Mouse (Mus musculus) brain, adult 2 months (tissue): ENCODE measurements around the gene Kif22.

Experiments used
- DNase-seq: peaks from one replicate; pipeline ENCODE4 v3.0.0; 2011; ENCODE audit warnings: low read depth, low spot score

The Kif22 gene

DNA sequence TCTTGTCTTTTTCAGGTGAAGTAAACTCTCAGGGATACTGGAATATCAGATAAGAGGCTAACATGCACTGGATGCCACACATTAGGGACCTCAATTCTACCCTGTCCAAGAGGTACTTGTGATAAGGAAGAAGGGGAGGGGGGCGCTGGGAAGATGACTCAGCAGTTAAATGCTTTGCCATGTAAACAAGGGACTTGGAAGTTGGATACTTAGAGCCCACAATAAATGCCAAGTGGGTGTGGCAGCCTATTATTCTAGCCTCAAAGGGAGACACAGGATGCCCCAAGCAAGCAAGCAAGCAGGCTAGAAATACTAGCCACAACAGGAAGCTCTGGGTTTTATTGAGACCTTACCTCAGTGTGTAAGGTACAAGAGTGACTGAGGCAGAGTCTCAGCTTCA lies 11.0 kb downstream of the Kif22 start:
- no peak for DNase-seq

DNA sequence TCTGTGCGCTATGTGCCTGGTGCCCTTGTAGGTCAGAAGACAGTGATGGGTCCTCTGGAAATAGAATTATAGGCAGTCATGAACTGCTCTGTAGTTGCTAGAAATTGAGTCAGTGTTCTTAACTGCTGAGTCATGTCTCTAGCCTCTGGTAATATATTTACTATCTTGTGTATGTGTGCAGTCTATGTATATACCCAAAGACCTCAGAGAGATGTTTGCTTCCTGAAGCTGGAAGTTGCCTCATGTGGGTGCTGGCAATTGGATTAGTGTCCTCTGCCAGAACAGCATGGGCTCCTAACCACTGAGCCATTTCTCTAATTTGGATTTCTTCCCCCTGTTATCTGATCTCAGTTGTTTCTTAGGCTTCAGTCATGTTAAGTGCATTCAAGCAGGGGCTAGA lies 12.1 kb downstream of the Kif22 start:
- no peak for DNase-seq

DNA sequence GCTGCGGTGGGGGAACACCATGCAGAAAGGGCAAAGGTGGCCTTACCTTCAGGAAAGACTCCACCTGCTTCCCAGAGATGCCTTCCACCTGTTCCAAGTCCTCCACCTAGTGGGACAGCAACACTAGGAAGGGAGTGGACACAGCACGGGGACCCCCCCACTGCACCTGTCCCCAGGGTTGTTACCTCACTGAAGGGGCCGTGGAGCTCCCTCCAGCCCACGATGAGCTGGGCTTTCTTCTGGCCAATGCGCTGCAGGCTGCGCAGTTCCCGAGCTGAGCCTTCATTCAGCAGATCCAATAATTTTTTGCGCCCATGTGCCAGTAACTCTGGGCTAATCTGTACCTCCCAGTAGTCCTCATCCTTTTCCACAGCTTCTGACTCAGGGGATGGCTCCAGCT lies 14.4 kb downstream of the Kif22 start:
- peak; percentile 61 for DNase-seq

DNA sequence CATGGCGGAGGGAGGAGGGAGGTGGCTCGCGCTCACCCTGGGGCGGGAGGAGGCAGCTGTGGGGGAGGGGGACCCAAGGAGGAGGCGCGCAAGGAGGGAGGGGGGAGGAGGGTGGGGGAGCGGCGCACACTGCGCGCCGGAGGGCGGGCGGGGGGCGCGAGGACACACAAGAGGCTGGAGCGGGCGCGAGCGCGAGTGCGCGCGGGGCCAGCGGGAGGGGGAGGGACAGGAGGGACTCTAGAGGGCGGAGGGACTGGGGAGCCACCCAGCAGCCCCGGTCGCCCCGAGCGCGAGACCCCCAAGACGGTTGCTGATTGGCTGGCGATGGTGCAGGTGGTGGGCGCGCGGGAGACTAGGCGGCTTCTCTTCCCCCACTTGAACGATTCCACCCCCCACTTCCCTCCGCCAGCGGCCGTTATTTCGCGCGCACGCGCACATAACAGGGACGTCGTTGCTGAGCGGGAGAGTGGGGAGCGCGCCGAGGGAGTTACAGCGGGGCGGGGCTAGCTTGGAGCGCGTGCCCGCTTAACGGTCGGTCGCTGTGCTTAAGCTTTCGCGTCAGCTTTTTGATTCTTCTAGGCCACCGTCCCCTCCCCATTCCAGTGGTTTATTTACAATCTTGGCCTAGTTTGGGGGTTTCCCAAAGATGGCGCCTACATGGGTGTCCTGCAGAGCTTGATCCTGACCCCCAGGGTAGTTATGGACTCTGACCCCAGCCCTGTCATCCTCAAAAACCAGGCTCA lies 15.1 kb downstream of the Kif22 start, which contains the start of gene Maz:
Gene Maz (minus strand): TSS at position 54 of the 743 bp plus-strand sequence.
- DNase-seq = peak; percentile 100

DNA sequence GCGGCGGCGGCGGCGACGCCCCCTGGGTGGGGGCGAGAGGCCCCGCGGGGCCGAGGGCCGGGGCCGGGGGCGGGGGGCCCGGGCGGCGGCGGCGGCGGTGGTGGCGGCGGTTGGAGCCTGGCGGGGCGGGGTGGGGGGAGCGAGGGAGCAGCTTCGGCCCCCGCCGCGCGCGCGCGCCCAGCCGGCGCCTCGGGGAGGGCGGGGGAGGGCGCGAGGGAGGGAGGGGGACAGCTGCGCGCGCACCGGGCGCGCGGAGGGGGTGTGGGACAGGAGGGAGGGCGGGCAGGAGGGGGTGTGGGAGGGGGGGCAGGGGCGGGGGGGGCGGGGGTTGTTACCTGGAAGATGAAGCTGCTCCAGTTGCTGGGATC lies 15.7 kb downstream of the Kif22 start:
- DNase-seq = no peak

DNA sequence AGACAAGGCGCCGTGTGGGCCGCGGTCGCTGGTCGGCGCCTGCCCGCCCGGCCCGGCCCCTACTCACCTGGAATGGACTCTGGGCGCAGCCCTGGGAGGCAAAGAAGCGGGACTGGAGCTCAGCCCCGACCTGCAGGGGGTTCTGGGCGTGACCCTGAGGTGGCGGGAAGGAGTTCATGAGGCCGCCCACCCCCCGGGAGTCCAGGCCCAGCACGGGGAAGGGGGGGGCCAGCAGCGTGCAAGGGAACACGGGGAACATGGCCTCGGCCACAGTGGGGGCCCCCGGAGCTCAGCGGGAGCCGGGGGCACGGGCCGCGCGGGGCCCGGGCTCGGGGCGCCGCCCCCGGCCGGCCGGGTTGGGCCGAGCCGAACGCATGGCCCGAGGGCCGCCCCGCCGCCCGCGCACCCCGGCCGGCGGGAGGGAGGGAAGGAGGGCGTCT lies 16.1 kb downstream of the Kif22 start:
- peak; percentile 69 for DNase-seq

DNA sequence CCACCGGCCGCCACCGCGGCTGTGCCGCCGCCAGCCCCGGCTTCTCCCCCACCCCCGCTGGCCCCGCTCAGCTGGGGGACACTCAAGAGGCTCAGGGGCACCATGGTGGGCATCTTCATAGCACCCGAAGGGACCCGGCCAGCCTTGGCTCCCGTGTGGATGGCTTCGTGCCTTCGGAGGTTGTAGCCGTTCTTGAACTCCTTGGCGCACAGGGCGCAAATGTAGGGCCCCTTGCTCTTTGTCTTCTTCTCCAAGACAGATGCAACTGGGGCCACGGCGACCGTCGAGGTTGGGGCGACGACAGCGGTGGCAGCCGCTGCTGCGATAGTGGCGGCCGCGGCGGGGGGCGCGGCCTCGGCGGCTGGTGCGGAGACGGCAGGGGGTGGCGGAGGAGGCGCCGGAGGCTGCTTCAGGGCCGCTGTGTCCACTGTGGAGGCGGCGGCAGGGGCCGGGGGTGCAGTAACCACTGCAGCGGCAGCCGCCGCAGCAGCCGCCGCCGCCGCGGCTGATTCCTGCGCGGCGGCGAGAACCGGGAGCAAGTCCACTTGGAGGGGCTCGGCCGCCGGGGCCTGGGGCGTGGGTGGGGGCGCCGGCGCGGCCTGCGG lies 16.6 kb downstream of the Kif22 start:
- DNase-seq = peak; percentile 45

DNA sequence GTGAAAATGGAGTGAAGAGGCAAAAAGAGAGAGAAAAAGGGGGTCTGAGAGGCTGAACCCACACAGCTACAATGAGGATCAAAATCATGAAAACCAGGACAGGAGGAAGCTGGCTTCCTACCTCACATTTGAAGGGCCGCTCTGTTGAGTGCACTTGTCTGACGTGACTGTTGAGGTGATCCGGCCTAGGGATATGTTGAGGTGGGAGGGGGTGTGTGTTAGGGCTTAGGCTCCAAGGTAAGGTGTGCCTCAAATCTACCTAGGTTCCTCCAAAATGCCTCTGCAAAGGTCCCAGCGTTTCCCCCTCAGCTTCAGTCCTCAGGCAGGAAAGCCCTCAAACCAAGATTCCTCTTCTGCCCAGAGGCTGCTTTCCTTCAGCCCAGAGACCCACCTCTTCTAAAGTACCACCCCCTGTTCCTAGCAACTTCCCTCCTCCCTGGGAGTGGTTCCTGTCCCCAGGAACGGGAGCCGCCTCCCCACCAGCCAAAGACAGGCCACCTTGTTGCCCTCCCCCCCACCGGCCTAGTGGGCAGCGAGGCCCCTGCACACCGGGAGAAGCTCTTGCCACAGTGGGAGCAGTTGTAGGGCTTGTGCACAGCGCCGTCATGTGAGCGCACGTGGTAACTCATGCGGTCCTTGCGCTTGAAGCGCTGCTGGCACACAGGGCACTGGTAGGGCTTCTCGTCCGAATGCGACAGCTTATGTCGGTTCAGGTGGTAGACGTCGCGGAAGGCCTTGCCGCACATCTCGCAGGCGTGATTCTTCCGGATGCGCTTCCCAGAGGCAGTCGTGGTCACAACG lies 17.3 kb downstream of the Kif22 start:
- peak; percentile 97 for DNase-seq

DNA sequence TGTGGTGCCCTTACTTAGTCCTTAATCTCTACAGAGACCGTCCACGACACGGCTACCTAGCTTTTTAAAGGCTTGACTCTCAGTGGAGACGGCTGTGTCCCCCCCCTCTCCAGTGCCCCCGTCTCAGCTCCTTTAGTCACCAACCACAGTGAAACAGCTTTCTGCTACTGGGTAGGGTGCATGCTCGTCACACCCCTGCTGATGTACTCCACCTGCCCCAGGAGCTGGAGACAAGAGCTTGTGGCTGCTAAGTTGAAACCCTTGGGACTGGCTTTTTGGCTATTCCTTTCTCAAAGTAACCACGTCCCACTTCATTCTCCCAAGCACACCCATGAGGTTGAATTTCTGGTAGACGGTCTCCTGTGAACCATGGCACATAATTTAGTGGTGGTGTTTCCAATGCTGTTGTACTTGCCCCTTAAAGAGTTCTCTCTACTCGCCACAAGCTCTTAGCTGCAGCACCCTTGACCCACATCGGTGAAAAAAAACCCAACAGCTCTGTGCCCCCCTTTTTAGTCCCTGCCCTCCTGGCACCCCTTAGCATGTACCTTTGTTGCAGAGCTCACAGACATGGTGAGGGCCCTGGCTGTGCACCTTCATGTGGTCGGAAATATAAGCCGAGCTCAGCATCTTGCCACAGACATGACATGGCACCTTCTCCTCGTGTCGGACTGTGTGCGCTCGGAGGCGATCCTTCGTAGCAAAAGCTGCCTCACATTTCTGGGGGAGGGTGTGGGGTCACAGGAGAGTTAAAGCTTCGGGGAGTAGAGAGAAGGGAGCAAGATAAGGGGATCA lies 18.2 kb downstream of the Kif22 start:
- DNase-seq = peak; percentile 57

DNA sequence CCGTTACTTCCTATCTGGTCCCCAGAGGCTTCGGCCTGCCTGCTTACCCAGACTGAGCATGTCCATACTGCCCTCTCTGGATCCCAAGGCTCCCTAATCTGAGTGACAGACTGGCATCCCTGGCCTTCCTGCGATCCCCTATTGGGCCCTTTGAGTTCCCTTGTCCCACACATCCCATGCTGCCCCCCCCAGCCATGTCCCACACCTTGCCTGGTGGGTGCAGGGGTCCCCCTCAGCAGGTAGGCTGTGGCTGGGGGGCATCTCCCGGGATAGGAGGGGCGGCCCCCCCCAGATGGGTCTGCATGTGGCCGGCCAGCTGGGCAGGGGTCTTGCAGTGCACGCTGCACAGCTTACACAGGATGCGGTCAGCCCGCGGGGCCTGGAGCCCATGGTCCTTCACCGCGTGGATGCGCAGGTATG lies 19.0 kb downstream of the Kif22 start:
- no peak for DNase-seq

DNA sequence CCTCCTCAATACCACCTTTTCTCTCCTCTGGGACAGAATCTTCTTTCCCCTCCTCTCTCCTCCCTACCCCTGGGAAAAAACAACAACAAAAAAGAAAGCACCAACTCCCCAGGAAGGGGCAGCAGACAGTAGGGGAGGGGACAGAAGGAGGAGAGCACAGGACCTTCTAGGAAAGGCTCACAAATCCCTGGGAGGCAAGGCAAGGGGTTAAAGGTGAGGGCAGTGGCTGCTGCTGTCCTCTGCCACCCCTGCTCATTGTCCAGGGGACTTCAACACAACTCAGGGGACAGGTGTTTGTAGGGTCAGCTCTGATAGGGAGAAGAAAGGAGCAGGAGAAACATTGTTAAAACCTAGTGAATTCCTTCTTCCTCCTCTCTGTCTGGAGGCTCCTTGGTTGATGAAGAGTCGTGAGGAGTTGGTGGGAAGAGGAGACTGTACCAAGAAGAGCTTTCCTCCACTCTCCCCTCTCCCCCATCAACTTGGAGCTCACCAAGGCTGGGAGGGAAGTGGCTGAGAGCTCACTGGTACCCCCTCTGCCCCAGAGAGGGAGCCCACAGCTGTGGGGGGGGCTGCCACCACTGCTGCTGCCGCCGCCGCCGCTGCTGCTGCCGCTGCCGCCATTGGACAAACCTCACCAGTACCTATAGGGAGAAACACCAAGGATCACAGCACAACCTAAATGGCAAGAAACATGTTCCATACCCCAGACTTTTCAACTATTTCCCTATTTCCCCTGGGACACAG lies 19.6 kb downstream of the Kif22 start:
- no peak for DNase-seq

DNA sequence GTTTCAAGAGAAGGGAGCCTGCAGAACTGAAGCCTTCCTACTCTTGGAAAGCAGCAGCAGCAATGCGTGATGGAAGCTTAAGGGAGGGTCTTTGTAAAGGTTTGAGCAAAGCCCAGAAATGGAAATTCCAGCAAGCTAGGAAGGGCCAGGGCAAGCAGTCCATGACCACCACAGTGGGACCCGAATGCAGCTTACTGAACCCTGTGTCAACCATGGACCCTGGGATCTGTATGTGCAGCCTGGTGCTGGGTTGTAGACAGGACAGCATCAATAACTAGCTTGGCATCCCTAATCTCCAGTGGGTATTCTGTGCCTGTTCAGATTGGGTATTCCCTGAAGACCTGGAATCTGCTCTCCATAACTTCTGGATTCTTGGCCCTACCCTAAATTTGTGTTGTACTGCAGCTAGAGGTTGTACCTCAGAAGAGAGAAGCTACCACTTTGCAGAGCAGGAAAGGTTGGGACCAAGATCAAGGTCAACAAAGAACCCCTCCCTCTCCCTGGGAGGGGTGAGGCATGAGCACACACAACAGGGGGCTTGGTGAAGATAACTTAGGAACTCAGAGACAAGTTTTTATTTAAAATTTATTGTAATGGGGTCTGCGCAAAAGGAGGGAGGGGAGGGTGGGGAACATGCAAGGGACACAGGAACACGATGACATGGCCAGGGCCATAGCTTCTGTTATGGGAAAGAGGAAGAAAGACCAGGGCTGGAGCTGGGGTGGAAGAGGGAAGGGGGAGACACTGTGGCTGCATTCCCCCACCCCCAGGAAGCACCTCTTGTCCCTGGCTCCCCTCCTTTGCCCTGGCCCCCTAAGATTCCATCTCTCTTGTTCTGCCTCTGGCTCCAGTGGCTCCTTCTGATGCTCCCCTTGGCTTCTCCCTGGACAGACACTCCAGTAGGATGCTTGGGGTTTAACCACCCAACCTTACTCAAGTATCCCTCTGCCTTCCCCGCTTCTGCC lies 20.4 kb downstream of the Kif22 start:
- no peak for DNase-seq

DNA sequence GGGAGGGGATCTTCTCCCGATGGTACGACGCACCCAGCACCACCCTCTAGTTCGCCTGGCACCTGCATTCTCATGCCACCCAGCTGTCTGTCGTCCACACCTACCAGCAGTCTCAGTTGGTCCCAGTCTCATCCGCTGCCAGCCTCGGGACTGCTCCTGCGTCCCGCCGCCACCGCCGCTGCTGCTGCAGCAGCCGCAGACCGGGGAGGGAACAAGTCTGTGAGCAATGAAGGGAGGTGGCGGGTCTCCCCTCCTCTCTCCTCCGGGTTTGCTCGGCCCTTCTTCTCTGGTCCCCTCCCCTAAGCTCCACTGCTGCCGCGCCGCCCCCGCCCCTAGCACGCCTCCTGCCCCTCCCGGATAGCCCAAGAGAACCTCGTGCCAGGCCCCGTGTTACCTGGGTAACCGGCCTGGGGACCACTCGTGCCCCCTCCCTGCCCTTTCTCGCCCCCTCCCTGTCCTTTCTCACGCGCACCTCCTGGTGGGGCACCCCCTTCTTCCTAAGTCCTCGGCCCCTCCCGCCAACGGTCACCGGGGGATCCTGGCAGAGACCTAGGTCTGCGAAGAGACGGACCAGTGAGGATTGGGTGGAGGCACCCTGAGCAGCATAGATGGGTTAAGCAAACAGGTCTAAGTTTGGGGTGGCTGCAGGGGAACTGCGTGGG lies 21.2 kb downstream of the Kif22 start, which contains the start of the genes Gm42742 and Prrt2:
Gene Gm42742 (minus strand): TSS at position 197 of the 662 bp plus-strand sequence.
Gene Prrt2 (minus strand): TSS at position 311 of the 662 bp plus-strand sequence.
- peak; percentile 91 for DNase-seq

DNA sequence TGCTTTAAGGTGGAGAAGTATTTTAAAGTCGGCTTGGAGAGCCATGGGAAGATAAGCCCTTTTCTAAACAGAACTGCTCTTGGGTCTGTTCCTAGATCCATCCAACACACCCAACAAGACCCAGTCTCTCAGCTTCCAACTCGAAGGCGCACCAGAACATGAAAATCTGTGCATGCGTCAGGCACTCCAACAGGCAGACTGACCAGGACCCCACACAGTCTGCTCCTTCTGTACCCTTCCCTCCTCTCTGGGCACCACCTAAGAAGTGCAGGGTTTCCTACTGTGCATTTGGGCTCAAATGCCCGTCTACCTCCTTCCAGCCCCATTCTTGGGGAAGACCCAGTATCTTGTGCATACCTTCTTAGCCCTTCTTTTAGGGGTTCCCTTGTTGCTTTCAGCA lies 21.8 kb downstream of the Kif22 start:
- peak; percentile 60 for DNase-seq

DNA sequence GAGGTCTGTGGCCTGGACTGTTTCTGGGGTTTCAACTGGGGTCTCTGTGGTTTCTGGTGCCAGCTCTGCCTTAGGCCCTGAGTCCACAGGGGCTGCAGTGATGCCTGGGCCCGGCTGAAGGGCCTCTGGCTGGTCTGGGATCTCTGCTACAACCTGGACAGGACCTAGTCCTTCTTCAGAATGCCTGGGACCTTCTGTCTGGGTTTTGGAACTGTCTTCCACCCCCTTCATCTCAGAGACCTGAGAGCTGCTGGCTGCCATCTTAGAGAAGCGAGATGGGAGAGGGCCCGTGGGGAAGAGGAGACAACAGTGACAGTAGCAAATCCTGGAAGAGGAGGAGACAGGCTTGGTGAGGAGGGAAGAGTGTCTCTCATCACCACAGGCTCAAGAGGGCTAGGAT lies 22.2 kb downstream of the Kif22 start:
- DNase-seq = peak; percentile 70

DNA sequence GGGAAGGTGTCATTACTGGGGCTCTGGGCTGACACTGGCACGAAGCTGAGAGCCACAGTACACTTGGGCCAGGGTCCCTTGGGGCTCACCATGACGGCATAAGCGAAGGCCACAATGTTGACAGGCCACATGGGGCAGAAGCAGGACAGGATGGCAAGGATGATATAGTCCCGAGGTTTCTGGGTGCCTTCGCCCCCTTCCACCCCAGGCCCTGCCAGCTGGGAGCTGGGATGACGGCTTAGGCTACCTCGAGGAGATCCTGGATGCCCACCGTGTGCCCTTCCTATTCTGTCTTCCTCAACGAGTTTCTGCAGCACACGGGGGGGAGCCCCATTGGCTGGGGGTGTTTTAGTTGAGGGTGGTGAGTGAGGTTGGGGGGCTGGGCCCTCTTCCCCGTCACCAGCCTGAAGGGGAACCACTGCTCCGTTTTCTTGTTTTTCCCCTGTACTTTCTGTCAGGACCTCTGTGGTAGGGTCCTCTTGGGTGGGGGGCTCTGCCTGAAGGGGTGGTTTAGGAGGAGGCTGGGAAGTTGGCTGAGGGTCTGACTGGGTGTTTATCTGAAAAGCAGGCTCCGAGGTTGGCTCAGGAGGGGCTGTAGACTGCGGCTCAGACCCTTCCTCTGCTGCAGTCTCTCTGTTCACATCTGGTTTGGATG lies 22.8 kb downstream of the Kif22 start:
- no peak for DNase-seq

DNA sequence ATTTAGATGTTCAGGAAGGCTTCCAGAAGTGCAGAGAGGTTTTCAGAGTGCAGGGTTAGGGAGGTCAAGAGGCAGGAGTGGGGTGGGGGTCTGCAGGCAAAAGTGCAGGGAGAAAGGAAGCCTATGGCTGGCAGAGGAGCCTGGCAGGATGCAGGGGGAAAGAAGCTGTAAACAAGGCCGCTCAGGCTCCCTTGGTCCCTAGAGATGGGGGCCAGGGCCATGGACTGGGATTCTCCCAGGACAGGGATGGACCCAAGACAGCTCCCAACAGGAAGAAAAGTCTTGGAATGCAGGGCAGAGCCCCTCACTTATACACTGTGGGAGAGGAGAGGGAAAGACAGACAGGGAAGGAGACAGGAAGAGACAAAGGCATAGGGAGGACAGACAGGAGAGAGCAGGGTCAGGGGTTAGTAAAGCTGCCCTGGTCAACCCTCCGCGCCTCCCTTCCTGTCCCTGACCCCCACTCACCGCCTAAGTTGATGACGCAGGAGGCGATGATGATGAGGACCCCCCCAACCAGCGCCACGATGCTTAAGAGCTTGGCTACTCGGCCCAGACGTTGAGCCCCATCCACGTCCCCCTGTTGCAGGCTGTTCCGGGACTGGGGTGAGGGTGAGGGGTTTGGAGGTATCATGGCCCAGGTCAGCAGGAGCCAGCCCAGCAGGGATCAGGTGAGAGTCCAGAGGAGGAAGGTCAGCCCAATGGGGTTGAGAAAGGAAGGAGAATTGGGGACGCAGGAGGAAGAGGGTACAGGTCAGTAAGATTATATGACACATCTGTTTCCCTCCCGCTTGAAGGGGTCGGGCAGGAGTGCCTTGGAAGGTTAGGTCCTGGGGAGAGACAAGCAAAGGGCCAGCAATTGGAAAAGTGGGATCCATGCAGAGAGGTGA lies 23.6 kb downstream of the Kif22 start:
- no peak for DNase-seq

DNA sequence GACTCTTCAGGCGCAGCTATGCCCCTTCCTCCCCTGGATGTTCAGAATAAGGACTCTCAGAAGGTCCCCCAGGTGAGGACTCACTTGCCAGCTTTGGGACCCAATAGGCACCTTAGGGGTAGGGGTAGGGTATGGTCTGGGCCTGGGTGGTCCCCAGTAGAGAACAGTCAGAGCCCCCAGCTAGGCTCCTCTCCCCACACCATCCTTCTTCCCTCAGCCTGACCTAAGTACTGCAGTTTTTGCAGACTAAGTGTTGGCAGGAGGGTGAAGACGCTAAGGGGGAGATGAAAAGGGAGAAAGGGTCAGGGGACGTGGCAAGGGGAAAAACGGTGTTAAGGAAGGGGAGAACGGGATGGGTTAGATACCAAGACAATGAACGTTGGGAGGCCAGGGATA lies 24.3 kb downstream of the Kif22 start:
- DNase-seq = no peak
